Mouse (Mus musculus): ENCODE measurements around the gene Sbno2. TPM values are rescaled to one million over a fixed set of nuclear protein-coding genes. Genes with fewer than 3 reads are reported as not detected.

Sbno2 gene
- polyA plus RNA-seq, 1 experiment, result 37.3 TPM

GRCm38 (mm10) chr10:80027681-80028520 is 77.5 kb downstream of the Sbno2 start:
- Histone ChIP-seq H3K27ac (ENCODE audit: insufficient read depth, low read length) (peak overlapping the region; percentile 21; the same call in 1 of the 2 replicates), H3K9me3 (replicated peaks; ENCODE audit: control insufficient read depth, insufficient read depth, low read length, poor library complexity, severe bottlenecking) (no peaks in the 10 kb centered on the region), H3K4me3 (ENCODE audit: low read depth, low read length) (no peak overlapping the region), H3K27me3 (ENCODE audit: control insufficient read depth, insufficient read depth, low read length, poor library complexity, severe bottlenecking) (no peaks in the 10 kb centered on the region), H3K4me1 (ENCODE audit: control insufficient read depth, insufficient read depth, low read length) (peaks cover 10% of the 10 kb centered on the region), H3K9ac (ENCODE audit: low read depth, poor library complexity, severe bottlenecking) (no peak overlapping the region), H3K36me3 (ENCODE audit: control insufficient read depth, insufficient read depth, low read length, poor library complexity, severe bottlenecking) (no peaks in the 10 kb centered on the region)
- no peak for TF ChIP-seq POLR2A (IDR thresholded peaks at IDR 0.05; ENCODE audit: insufficient read depth, low read length)
- TF ChIP-seq EP300 (IDR thresholded peaks at IDR 0.05; ENCODE audit: insufficient read depth, low read depth, low read length), result no peak
- TF ChIP-seq CTCF (IDR thresholded peaks at IDR 0.05; ENCODE audit: low read depth, low read length), result no peak

GRCm38 (mm10) chr10:80025889-80026288 is 79.5 kb downstream of the Sbno2 start:
- Histone ChIP-seq H3K9ac (ENCODE audit: low read depth, poor library complexity, severe bottlenecking) (no peak overlapping the region), H3K4me1 (ENCODE audit: control insufficient read depth, insufficient read depth, low read length) (peaks cover 9% of the 10 kb centered on the region), H3K27ac (ENCODE audit: insufficient read depth, low read length) (no peak overlapping the region), H3K4me3 (ENCODE audit: low read depth, low read length) (no peak overlapping the region), H3K9me3 (replicated peaks; ENCODE audit: control insufficient read depth, insufficient read depth, low read length, poor library complexity, severe bottlenecking) (no peaks in the 10 kb centered on the region), H3K27me3 (ENCODE audit: control insufficient read depth, insufficient read depth, low read length, poor library complexity, severe bottlenecking) (no peaks in the 10 kb centered on the region), H3K36me3 (ENCODE audit: control insufficient read depth, insufficient read depth, low read length, poor library complexity, severe bottlenecking) (no peaks in the 10 kb centered on the region)
- TF ChIP-seq POLR2A (IDR thresholded peaks at IDR 0.05; ENCODE audit: insufficient read depth, low read length) (no peak), EP300 (IDR thresholded peaks at IDR 0.05; ENCODE audit: insufficient read depth, low read depth, low read length) (no peak), CTCF (IDR thresholded peaks at IDR 0.05; ENCODE audit: low read depth, low read length) (no peak)

- Histone ChIP-seq H3K4me3 (ENCODE audit: low read depth, low read length) (no peak overlapping the region), H3K27me3 (ENCODE audit: control insufficient read depth, insufficient read depth, low read length, poor library complexity, severe bottlenecking) (no peaks in the 10 kb centered on the region), H3K36me3 (ENCODE audit: control insufficient read depth, insufficient read depth, low read length, poor library complexity, severe bottlenecking) (no peaks in the 10 kb centered on the region), H3K9me3 (replicated peaks; ENCODE audit: control insufficient read depth, insufficient read depth, low read length, poor library complexity, severe bottlenecking) (no peaks in the 10 kb centered on the region), H3K9ac (ENCODE audit: low read depth, poor library complexity, severe bottlenecking) (no peak overlapping the region), H3K4me1 (ENCODE audit: control insufficient read depth, insufficient read depth, low read length) (peaks cover 9% of the 10 kb centered on the region), H3K27ac (ENCODE audit: insufficient read depth, low read length) (no peak overlapping the region)
- TF ChIP-seq POLR2A (IDR thresholded peaks at IDR 0.05; ENCODE audit: insufficient read depth, low read length), result no peak
- TF ChIP-seq EP300 (IDR thresholded peaks at IDR 0.05; ENCODE audit: insufficient read depth, low read depth, low read length), result no peak
- no peak for TF ChIP-seq CTCF (IDR thresholded peaks at IDR 0.05; ENCODE audit: low read depth, low read length)
Measured at GRCm38 (mm10) chr10:80025463-80025862, 79.9 kb downstream of the Sbno2 start.

- H3K4me1 ChIP-seq (ENCODE audit: control insufficient read depth, insufficient read depth, low read length), result peaks cover 9% of the 10 kb centered on the region
- H3K27ac ChIP-seq (ENCODE audit: insufficient read depth, low read length), result peak overlapping the region; percentile 33
- H3K27me3 ChIP-seq (ENCODE audit: control insufficient read depth, insufficient read depth, low read length, poor library complexity, severe bottlenecking), result no peaks in the 10 kb centered on the region
- H3K9ac ChIP-seq (ENCODE audit: low read depth, poor library complexity, severe bottlenecking), result no peak overlapping the region
- no peak overlapping the region for H3K4me3 ChIP-seq (ENCODE audit: low read depth, low read length)
- H3K36me3 ChIP-seq (ENCODE audit: control insufficient read depth, insufficient read depth, low read length, poor library complexity, severe bottlenecking), result no peaks in the 10 kb centered on the region
- TF ChIP-seq EP300 (IDR thresholded peaks at IDR 0.05; ENCODE audit: insufficient read depth, low read depth, low read length), result no peak
- no peak for TF ChIP-seq POLR2A (IDR thresholded peaks at IDR 0.05; ENCODE audit: insufficient read depth, low read length)
- TF ChIP-seq CTCF (IDR thresholded peaks at IDR 0.05; ENCODE audit: low read depth, low read length), result no peak
- H3K9me3 ChIP-seq (replicated peaks; ENCODE audit: control insufficient read depth, insufficient read depth, low read length, poor library complexity, severe bottlenecking), result no peaks in the 10 kb centered on the region
Measured at GRCm38 (mm10) chr10:80025044-80025347, 80.4 kb downstream of the Sbno2 start.

- Histone ChIP-seq H3K4me3 (ENCODE audit: low read depth, low read length) (no peak overlapping the region), H3K4me1 (ENCODE audit: control insufficient read depth, insufficient read depth, low read length) (peaks cover 9% of the 10 kb centered on the region), H3K27me3 (ENCODE audit: control insufficient read depth, insufficient read depth, low read length, poor library complexity, severe bottlenecking) (no peaks in the 10 kb centered on the region), H3K9me3 (replicated peaks; ENCODE audit: control insufficient read depth, insufficient read depth, low read length, poor library complexity, severe bottlenecking) (no peaks in the 10 kb centered on the region), H3K36me3 (ENCODE audit: control insufficient read depth, insufficient read depth, low read length, poor library complexity, severe bottlenecking) (no peaks in the 10 kb centered on the region), H3K27ac (ENCODE audit: insufficient read depth, low read length) (peak overlapping the region; percentile 33), H3K9ac (ENCODE audit: low read depth, poor library complexity, severe bottlenecking) (no peak overlapping the region)
- no peak for TF ChIP-seq EP300 (IDR thresholded peaks at IDR 0.05; ENCODE audit: insufficient read depth, low read depth, low read length)
- no peak for TF ChIP-seq CTCF (IDR thresholded peaks at IDR 0.05; ENCODE audit: low read depth, low read length)
Measured at GRCm38 (mm10) chr10:80024229-80025043, 80.9 kb downstream of the Sbno2 start.

GRCm38 (mm10) chr10:80023758-80024157 is 81.6 kb downstream of the Sbno2 start:
- H3K9ac ChIP-seq (ENCODE audit: low read depth, poor library complexity, severe bottlenecking), result no peak overlapping the region
- H3K36me3 ChIP-seq (ENCODE audit: control insufficient read depth, insufficient read depth, low read length, poor library complexity, severe bottlenecking), result no peaks in the 10 kb centered on the region

More at GRCm38 (mm10) chr10:80023758-80024157, 81.6 kb downstream of the Sbno2 start:
- Histone ChIP-seq H3K4me1 (ENCODE audit: control insufficient read depth, insufficient read depth, low read length) (peaks cover 9% of the 10 kb centered on the region), H3K9me3 (replicated peaks; ENCODE audit: control insufficient read depth, insufficient read depth, low read length, poor library complexity, severe bottlenecking) (no peaks in the 10 kb centered on the region), H3K27ac (ENCODE audit: insufficient read depth, low read length) (no peak overlapping the region), H3K4me3 (ENCODE audit: low read depth, low read length) (no peak overlapping the region), H3K27me3 (ENCODE audit: control insufficient read depth, insufficient read depth, low read length, poor library complexity, severe bottlenecking) (no peaks in the 10 kb centered on the region)
- TF ChIP-seq EP300 (IDR thresholded peaks at IDR 0.05; ENCODE audit: insufficient read depth, low read depth, low read length) (no peak), POLR2A (IDR thresholded peaks at IDR 0.05; ENCODE audit: insufficient read depth, low read length) (no peak), CTCF (IDR thresholded peaks at IDR 0.05; ENCODE audit: low read depth, low read length) (no peak)
